Mouse (Mus musculus): ENCODE measurements around the gene Elmod3. TPM values are rescaled to one million over a fixed set of nuclear protein-coding genes. Genes with fewer than 3 reads are reported as not detected.

The Elmod3 gene
- polyA plus RNA-seq, 1 experiment from 2014 or later, result 12.3 TPM

DNA sequence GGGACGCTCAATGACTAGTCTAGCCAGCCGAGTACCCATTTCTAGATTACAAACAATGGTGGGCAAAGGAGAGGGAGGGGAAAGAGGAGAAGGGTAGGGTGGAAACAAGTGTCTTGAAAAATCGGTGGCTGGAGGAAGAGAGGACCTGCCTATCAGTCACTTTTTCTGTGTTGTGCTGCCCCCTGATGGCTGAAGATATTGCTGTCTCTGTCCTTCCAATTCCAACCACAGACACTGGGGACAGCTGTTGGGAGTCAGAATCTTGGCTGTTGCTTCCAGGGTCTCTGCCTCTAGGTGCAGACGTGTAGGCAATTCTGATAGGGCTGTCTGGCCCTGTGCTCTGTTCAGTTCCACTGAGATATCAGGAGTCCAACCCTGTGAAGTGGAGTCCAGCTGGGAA lies 32.2 kb downstream of the Elmod3 start:
- Histone ChIP-seq H3K36me3 (peaks cover 7% of the 10 kb centered on the region; the same call in 1 of the 2 replicates), H3K4me2 (no peak overlapping the region), H3K9ac (peak overlapping the region; percentile 24; the same call in 1 of the 2 replicates), H3K4me1 (replicated peaks) (peaks cover 10% of the 10 kb centered on the region), H3K9me3 (replicated peaks) (no peaks in the 10 kb centered on the region), H3K27ac (no peak overlapping the region), H3K27me3 (no peaks in the 10 kb centered on the region), H3K4me3 (no peak overlapping the region)
- WGBS, result 2% methylated on average over 4 of the region's 4 CpGs
- peak; percentile 74 for ATAC-seq (replicated peaks; ENCODE audit: insufficient number of reproducible peaks, insufficient read depth, low FRiP score, low read depth)

GRCm38 (mm10) chr6:72565506-72565905 lies 32.7 kb downstream of the Elmod3 start:
- Histone ChIP-seq H3K9ac (0 out of 2 replicates have a peak overlapping the region, but pooled peaks have one; percentile 24), H3K9me3 (replicated peaks) (no peaks in the 10 kb centered on the region), H3K4me3 (no peak overlapping the region), H3K4me2 (no peak overlapping the region), H3K4me1 (replicated peaks) (peaks cover 10% of the 10 kb centered on the region), H3K36me3 (peaks cover 7% of the 10 kb centered on the region; the same call in 1 of the 2 replicates), H3K27ac (no peak overlapping the region), H3K27me3 (no peaks in the 10 kb centered on the region)
- no peak; the same call in 1 of the 2 replicates for ATAC-seq (replicated peaks; ENCODE audit: insufficient number of reproducible peaks, insufficient read depth, low FRiP score, low read depth)
- 78% methylated on average over 7 of the region's 7 CpGs for WGBS

- peaks cover 10% of the 10 kb centered on the region for H3K4me1 ChIP-seq (replicated peaks)
- no peak overlapping the region for H3K4me2 ChIP-seq
- no peaks in the 10 kb centered on the region for H3K9me3 ChIP-seq (replicated peaks)
- H3K27ac ChIP-seq, result no peak overlapping the region
- peaks cover under 1% of the 10 kb centered on the region; the same call in 1 of the 2 replicates for H3K36me3 ChIP-seq
- no peaks in the 10 kb centered on the region for H3K27me3 ChIP-seq
- whole genome bisulfite sequencing, result 81% methylated on average over 5 of the region's 5 CpGs
- H3K9ac ChIP-seq, result no peak overlapping the region
- H3K4me3 ChIP-seq, result no peak overlapping the region
- ATAC-seq (replicated peaks; ENCODE audit: insufficient number of reproducible peaks, insufficient read depth, low FRiP score, low read depth), result no peak
Observed at GRCm38 (mm10) chr6:72562894-72563293, 35.3 kb downstream of the Elmod3 start.

- ATAC-seq (replicated peaks; ENCODE audit: insufficient number of reproducible peaks, insufficient read depth, low FRiP score, low read depth), result no peak
- whole genome bisulfite sequencing, result 64% methylated on average over 6 of the region's 6 CpGs
- Histone ChIP-seq H3K4me1 (replicated peaks) (peaks cover 10% of the 10 kb centered on the region), H3K36me3 (no peaks in the 10 kb centered on the region), H3K4me3 (no peak overlapping the region), H3K4me2 (no peak overlapping the region), H3K9ac (no peak overlapping the region), H3K27me3 (no peaks in the 10 kb centered on the region), H3K9me3 (replicated peaks) (no peaks in the 10 kb centered on the region), H3K27ac (no peak overlapping the region)
Observed at GRCm38 (mm10) chr6:72562486-72562885, 35.7 kb downstream of the Elmod3 start.

DNA sequence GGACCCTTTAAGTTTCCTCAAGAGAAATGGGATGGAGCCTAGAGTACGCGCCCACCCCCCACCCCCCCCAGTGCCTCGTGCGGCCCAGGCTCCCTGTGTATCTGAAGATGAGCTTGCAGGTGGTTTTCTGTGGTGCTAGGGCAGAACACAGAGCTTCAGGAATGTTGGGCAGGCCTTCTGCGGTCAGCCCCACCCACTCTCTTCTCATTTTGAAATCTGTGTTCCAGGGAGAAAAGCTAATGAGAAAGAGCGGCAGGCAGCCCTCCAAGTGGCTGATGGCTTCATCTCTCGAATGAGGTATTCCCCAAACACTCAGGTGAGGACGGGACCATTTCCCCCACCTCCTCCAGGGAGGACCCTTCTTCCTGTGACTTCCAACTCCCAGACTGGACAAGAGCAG lies 37.4 kb downstream of the Elmod3 start:
- peaks cover 8% of the 10 kb centered on the region for H3K4me1 ChIP-seq (replicated peaks)
- no peak overlapping the region for H3K4me2 ChIP-seq
- no peak overlapping the region for H3K4me3 ChIP-seq
- no peaks in the 10 kb centered on the region for H3K9me3 ChIP-seq (replicated peaks)
- H3K27me3 ChIP-seq, result no peaks in the 10 kb centered on the region
- ATAC-seq (replicated peaks; ENCODE audit: insufficient number of reproducible peaks, insufficient read depth, low FRiP score, low read depth), result no peak
- H3K36me3 ChIP-seq, result no peaks in the 10 kb centered on the region
- H3K27ac ChIP-seq, result no peak overlapping the region
- no peak overlapping the region for H3K9ac ChIP-seq
- 73% methylated on average over 8 of the region's 8 CpGs for whole genome bisulfite sequencing

DNA sequence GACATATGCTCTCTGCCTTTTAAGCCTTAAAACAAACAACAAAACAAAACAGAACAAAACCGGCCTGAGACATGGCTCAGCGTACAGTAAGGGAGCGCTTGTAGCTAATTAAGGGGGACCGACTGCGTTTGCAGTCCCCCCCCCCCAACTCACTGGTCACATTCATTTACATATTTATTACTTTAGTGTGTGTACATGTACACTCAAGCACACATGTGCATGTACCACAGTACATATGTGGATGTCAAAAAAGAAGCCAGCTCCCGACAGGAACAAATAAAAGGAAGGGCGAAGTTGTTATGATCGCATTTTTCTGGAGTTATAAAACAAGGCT lies 45.2 kb downstream of the Elmod3 start:
- 18% methylated on average over 8 of the region's 8 CpGs for WGBS
- Histone ChIP-seq H3K9ac (peak overlapping the region; percentile 52), H3K4me2 (peak overlapping the region; percentile 69), H3K36me3 (no peaks in the 10 kb centered on the region), H3K4me1 (replicated peaks) (peaks cover 19% of the 10 kb centered on the region), H3K4me3 (peak overlapping the region; percentile 52), H3K9me3 (replicated peaks) (no peaks in the 10 kb centered on the region), H3K27me3 (no peaks in the 10 kb centered on the region), H3K27ac (peak overlapping the region; percentile 84)
- no peak for ATAC-seq (replicated peaks; ENCODE audit: insufficient number of reproducible peaks, insufficient read depth, low FRiP score, low read depth)

DNA sequence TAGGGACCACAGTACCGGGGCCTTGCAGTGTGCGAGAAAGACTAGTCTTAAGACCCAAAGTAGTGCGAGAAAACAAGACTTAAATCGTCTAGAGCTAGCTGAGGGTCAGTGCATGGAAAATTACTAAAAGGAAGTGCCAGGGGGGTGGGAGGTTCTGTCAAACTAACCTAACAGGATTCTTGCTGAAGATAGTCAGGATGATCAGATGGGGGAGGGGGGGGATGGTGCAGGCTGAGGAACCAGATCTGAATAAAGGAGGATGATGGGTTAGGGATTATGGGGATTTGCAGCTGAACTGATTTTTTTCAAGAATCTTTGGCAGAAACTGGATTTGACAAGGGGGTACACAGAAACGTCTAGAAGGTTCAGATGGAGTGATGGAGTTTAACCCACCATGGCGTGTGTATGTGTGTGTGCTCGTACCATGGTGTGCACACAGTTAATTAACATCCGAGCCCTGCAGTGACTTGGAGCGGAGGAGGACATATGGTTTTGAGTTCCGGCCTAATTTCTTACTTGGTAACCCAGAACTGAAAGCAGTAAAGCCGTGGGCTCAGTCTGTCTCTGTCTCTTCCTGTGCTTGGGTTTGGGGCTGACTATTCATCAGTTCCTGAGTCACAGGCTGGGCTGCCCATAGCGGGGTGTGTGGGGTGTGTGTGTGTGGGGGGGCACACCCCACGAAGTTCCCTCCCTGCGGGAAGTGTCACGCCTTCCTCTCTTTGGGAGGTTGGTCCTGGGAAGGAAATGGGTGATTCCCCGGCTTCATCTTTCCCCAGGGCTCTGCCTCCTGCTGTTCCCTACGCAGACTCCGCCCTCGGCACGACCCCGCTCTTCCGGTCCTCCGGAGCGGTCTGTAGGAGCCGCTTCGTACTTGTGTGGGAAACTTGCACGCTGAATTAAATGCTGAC lies 45.8 kb downstream of the Elmod3 start:
- peaks cover 19% of the 10 kb centered on the region for H3K4me1 ChIP-seq (replicated peaks)
- peak; percentile 84 for ATAC-seq (replicated peaks; ENCODE audit: insufficient number of reproducible peaks, insufficient read depth, low FRiP score, low read depth)
- peak overlapping the region; percentile 52 for H3K9ac ChIP-seq
- H3K9me3 ChIP-seq (replicated peaks), result no peaks in the 10 kb centered on the region
- WGBS, result 16% methylated on average over 27 of the region's 27 CpGs
- peak overlapping the region; percentile 84 for H3K27ac ChIP-seq
- no peaks in the 10 kb centered on the region for H3K36me3 ChIP-seq
- no peaks in the 10 kb centered on the region for H3K27me3 ChIP-seq
- peak overlapping the region; percentile 52 for H3K4me3 ChIP-seq
- peak overlapping the region; percentile 69 for H3K4me2 ChIP-seq

DNA sequence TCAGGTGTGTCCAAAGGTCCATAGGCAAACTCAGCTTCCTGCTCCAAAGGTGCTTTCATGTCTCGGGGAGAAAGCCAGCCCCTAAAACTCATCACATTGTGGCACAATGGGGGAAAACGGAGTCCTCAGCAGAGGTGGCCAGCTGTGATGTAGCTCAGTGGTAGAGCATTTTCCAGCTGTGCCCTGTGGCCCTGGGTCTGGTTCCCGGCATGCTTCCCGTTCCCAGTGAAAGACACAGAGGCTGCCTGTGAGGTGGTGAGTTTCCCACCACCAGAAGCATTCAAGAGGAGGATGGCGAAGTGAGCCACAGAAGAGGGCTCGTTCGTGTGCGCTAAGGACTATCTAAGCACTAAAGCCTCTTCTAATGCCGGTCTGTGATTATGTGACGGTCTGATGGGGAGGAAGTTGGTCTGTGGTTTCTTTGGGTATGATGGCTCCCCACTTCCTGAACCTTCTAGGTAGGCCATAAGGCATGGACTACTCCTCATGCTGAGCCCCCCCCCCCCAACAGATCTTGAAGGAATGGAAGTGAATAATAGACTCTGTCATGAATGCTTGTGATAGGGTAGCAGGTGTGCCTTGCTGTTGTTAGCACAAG lies 47.6 kb downstream of the Elmod3 start:
- Histone ChIP-seq H3K4me2 (no peak overlapping the region), H3K9ac (no peak overlapping the region), H3K4me3 (no peak overlapping the region), H3K4me1 (replicated peaks) (peaks cover 19% of the 10 kb centered on the region), H3K27ac (no peak overlapping the region), H3K36me3 (no peaks in the 10 kb centered on the region), H3K27me3 (no peaks in the 10 kb centered on the region), H3K9me3 (replicated peaks) (no peaks in the 10 kb centered on the region)
- ATAC-seq (replicated peaks; ENCODE audit: insufficient number of reproducible peaks, insufficient read depth, low FRiP score, low read depth), result no peak
- WGBS, result 81% methylated on average over 10 of the region's 10 CpGs

DNA sequence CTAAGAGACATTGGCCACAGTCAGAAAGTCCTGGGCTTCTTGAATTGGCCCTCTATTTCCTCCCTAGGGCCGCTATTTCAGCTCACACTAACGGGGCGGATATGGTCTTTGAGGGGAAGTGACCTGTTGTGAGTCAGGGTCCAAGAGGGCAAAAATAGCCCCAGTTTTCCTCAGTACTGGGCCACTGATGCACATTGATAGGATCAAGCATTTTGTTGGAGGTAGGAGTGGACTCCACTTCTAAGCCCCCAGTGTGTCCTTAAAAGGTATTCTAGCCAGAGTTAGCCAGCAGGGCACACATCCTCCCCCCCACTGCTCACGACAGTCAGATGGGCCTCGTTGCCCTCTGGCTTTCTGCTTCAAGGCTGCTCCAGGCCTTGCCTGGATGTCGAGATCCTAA lies 48.2 kb downstream of the Elmod3 start:
- Histone ChIP-seq H3K36me3 (no peaks in the 10 kb centered on the region), H3K27ac (no peak overlapping the region), H3K4me3 (no peak overlapping the region), H3K4me2 (no peak overlapping the region), H3K9me3 (replicated peaks) (no peaks in the 10 kb centered on the region), H3K4me1 (replicated peaks) (peaks cover 19% of the 10 kb centered on the region), H3K9ac (no peak overlapping the region), H3K27me3 (no peaks in the 10 kb centered on the region)
- 54% methylated on average over 6 of the region's 6 CpGs for WGBS
- no peak for ATAC-seq (replicated peaks; ENCODE audit: insufficient number of reproducible peaks, insufficient read depth, low FRiP score, low read depth)

DNA sequence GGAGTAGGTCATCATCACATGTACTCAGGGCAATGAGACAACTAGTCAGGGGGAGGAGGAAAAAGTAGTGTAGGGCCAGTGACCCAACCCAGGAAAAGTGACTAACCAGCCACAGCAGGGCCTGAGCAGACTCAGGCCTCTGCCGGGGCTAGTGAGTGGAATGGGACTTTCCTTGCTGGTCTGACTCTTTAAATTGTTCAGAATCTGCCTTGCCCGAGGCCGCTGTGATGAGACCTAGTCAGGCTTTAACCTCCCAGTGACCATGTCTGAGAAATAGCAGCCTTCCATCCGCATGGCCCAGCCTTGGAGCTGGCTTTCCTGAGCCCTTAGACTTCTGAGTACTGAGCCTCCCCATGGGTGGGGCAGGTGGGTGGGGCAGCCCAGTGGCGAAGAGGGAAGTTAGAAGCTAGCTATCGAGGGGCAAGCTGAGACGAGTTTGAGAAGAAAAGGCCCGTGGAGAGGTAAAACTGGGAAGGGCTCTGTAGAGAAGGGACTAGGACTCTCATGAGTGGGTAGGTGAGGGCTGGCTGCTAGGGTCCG lies 49.1 kb downstream of the Elmod3 start:
- no peaks in the 10 kb centered on the region for H3K9me3 ChIP-seq (replicated peaks)
- ATAC-seq (replicated peaks; ENCODE audit: insufficient number of reproducible peaks, insufficient read depth, low FRiP score, low read depth), result no peak
- H3K4me1 ChIP-seq (replicated peaks), result peaks cover 26% of the 10 kb centered on the region
- H3K4me2 ChIP-seq, result no peak overlapping the region
- WGBS, result 49% methylated on average over 9 of the region's 9 CpGs
- H3K36me3 ChIP-seq, result no peaks in the 10 kb centered on the region
- H3K27me3 ChIP-seq, result no peaks in the 10 kb centered on the region
- no peak overlapping the region for H3K9ac ChIP-seq
- H3K27ac ChIP-seq, result peak overlapping the region; percentile 5; the same call in 1 of the 2 replicates
- no peak overlapping the region for H3K4me3 ChIP-seq

DNA sequence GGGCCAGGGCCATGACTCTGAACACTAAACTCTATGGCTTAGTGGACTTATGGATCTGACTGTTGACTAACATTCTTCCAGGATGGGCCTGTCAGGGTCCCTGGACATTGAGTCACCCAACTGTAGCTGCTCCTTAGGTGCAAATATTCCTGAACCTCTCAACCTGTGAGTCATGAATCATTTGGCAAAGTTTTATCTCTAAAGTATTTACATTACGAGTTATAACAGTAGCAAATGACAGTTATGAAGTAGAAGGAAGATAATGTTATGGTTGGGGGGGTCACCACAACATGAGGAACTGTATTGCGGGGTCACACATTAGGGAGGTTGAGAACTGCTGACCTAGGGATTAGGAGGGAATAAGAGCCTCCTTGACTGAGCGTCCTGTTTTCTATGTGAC lies 50.4 kb downstream of the Elmod3 start:
- WGBS, result 74% methylated on average over 3 of the region's 3 CpGs
- no peak for ATAC-seq (replicated peaks; ENCODE audit: insufficient number of reproducible peaks, insufficient read depth, low FRiP score, low read depth)
- no peaks in the 10 kb centered on the region for H3K27me3 ChIP-seq
- no peak overlapping the region for H3K4me2 ChIP-seq
- no peak overlapping the region for H3K27ac ChIP-seq
- H3K9ac ChIP-seq, result no peak overlapping the region
- no peaks in the 10 kb centered on the region for H3K9me3 ChIP-seq (replicated peaks)
- H3K4me1 ChIP-seq (replicated peaks), result peaks cover 28% of the 10 kb centered on the region
- H3K4me3 ChIP-seq, result no peak overlapping the region
- no peaks in the 10 kb centered on the region for H3K36me3 ChIP-seq
